Mouse (Mus musculus) gastrocnemius, postnatal 4 days (tissue): ENCODE measurements around the gene Sult2a2. TPM values are rescaled to one million over a fixed set of nuclear protein-coding genes. Genes with fewer than 3 reads are reported as not detected.
"Not testable (repeated sequence)": the region's sequence is repeated elsewhere in the genome, so short reads cannot be mapped to it uniquely, and the experiment has no call there.

Source experiments
- DNase-seq, 2 experiments: peaks; one replicate each; pipeline ENCODE4 v3.0.0; 2021 to 2022; ENCODE audit warnings: low spot score in 2 of 2, mixed read lengths in 2 of 2
- long read RNA-seq, 2 experiments: library from polyadenylated mRNA; stranded (forward); transcript quantifications; one replicate each; pipeline ENCODE4 v2.0.0; 2021
- total RNA-seq, 2 experiments: library from RNA; stranded (reverse); gene quantifications; 2 replicates each; pipeline ENCODE4 v1.2.3; 2021

Gene Sult2a2
- not detected for total RNA-seq
- long read RNA-seq, experiment 1, result 0 reads
- long read RNA-seq, experiment 2, result 0 reads

DNA sequence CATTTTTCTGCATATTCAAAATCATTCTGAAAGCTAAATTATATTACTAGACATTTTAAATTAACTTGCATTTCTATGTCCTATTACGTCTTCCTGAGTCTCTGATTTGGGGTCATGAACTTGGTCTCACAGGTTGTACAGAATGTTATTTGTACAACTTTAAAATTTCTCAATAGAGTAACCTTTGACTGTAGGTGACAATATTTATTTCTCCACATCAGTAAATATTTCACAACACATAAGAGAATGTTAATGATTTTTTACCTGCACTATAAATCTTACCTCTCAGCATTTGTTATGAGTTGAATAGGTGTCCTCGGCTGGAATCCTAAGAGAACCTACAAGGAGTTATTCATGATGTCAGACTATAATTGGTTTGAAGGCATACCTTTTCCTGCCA lies at the start of gene Sult2a2:
Sult2a2 (plus strand) TSS at position 301 of the 400 bp plus-strand sequence.
- not testable (repeated sequence) for DNase-seq

DNA sequence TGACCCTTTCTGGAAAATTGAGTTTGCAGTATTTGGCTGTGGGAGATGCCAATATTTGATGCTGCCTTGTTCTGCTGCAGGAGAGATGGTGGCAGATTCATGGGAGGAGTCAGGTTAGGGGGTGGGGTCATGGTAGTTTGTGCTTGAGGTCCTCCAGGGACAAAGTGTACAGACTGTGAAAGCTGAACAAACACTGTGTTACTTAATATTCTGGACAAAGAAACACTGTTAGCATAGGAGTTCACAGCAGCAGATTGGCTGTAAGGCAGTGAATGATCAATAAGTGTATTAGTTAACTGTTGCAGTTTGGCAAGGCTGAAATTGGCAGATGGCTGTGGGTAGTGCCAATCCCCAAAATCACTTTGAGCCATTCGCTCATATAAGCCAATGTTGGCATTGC lies 80.6 kb downstream of the Sult2a2 start:
- no peak for DNase-seq

Other genes starting within 250 kb of the Sult2a2 start
- not detected for gene Bsph2, start 162.4 kb upstream of the Sult2a2 start, total RNA-seq
- not detected for gene Sult2a5, start 109.5 kb upstream of the Sult2a2 start, total RNA-seq
- gene Sult2a1, start 103.9 kb downstream of the Sult2a2 start, total RNA-seq, result not detected